Mouse (Mus musculus): ENCODE measurements around the gene Nhsl2. TPM values are rescaled to one million over a fixed set of nuclear protein-coding genes. Genes with fewer than 3 reads are reported as not detected.

Gene Nhsl2
- polyA plus RNA-seq, 1 experiment: 0.49 TPM

GRCm38 (mm10) chrX:101902597-101902996, 53.4 kb downstream of the Nhsl2 start:
- H3K4me1 ChIP-seq (ENCODE audit: control insufficient read depth, insufficient read depth, low read length): no peaks in the 10 kb centered on the region
- no peak overlapping the region for H3K4me3 ChIP-seq (ENCODE audit: control insufficient read depth, low read depth, low read length)
- no peaks in the 10 kb centered on the region for H3K27me3 ChIP-seq (ENCODE audit: control insufficient read depth, insufficient read depth, low read length)
- TF ChIP-seq POLR2A (IDR thresholded peaks at IDR 0.05; ENCODE audit: control insufficient read depth, low read depth, low read length): no peak
- TF ChIP-seq CTCF (IDR thresholded peaks at IDR 0.05; ENCODE audit: control insufficient read depth, insufficient read depth, insufficient replicate concordance, low read depth, low read length): no peak
- H3K36me3 ChIP-seq (ENCODE audit: control insufficient read depth, insufficient read depth, low read length): no peaks in the 10 kb centered on the region
- H3K27ac ChIP-seq (ENCODE audit: control insufficient read depth, insufficient read depth, low read depth, low read length): no peak overlapping the region

- TF ChIP-seq CTCF (IDR thresholded peaks at IDR 0.05; ENCODE audit: control insufficient read depth, insufficient read depth, insufficient replicate concordance, low read depth, low read length) (no peak), POLR2A (IDR thresholded peaks at IDR 0.05; ENCODE audit: control insufficient read depth, low read depth, low read length) (no peak)
- Histone ChIP-seq H3K4me1 (ENCODE audit: control insufficient read depth, insufficient read depth, low read length) (no peaks in the 10 kb centered on the region), H3K4me3 (ENCODE audit: control insufficient read depth, low read depth, low read length) (no peak overlapping the region), H3K27ac (ENCODE audit: control insufficient read depth, insufficient read depth, low read depth, low read length) (no peak overlapping the region), H3K36me3 (ENCODE audit: control insufficient read depth, insufficient read depth, low read length) (no peaks in the 10 kb centered on the region), H3K27me3 (ENCODE audit: control insufficient read depth, insufficient read depth, low read length) (no peaks in the 10 kb centered on the region)
These were observed 58.1 kb downstream of the Nhsl2 start for GRCm38 (mm10) chrX:101907301-101907700.

GRCm38 (mm10) chrX:101929131-101929530, 79.9 kb downstream of the Nhsl2 start:
- H3K4me1 ChIP-seq (ENCODE audit: control insufficient read depth, insufficient read depth, low read length): no peaks in the 10 kb centered on the region
- no peak overlapping the region for H3K27ac ChIP-seq (ENCODE audit: control insufficient read depth, insufficient read depth, low read depth, low read length)
- no peaks in the 10 kb centered on the region for H3K36me3 ChIP-seq (ENCODE audit: control insufficient read depth, insufficient read depth, low read length)
- H3K27me3 ChIP-seq (ENCODE audit: control insufficient read depth, insufficient read depth, low read length): no peaks in the 10 kb centered on the region
- TF ChIP-seq CTCF (IDR thresholded peaks at IDR 0.05; ENCODE audit: control insufficient read depth, insufficient read depth, insufficient replicate concordance, low read depth, low read length) (no peak), POLR2A (IDR thresholded peaks at IDR 0.05; ENCODE audit: control insufficient read depth, low read depth, low read length) (no peak)
- no peak overlapping the region for H3K4me3 ChIP-seq (ENCODE audit: control insufficient read depth, low read depth, low read length)

- Histone ChIP-seq H3K4me3 (ENCODE audit: control insufficient read depth, low read depth, low read length) (no peak overlapping the region), H3K27ac (ENCODE audit: control insufficient read depth, insufficient read depth, low read depth, low read length) (no peak overlapping the region), H3K4me1 (ENCODE audit: control insufficient read depth, insufficient read depth, low read length) (no peaks in the 10 kb centered on the region), H3K27me3 (ENCODE audit: control insufficient read depth, insufficient read depth, low read length) (no peaks in the 10 kb centered on the region), H3K36me3 (ENCODE audit: control insufficient read depth, insufficient read depth, low read length) (no peaks in the 10 kb centered on the region)
- TF ChIP-seq CTCF (IDR thresholded peaks at IDR 0.05; ENCODE audit: control insufficient read depth, insufficient read depth, insufficient replicate concordance, low read depth, low read length) (no peak), POLR2A (IDR thresholded peaks at IDR 0.05; ENCODE audit: control insufficient read depth, low read depth, low read length) (no peak)
These were observed 81.1 kb downstream of the Nhsl2 start for GRCm38 (mm10) chrX:101930301-101930700.

- Histone ChIP-seq H3K4me1 (ENCODE audit: control insufficient read depth, insufficient read depth, low read length) (no peaks in the 10 kb centered on the region), H3K27me3 (ENCODE audit: control insufficient read depth, insufficient read depth, low read length) (no peaks in the 10 kb centered on the region), H3K4me3 (ENCODE audit: control insufficient read depth, low read depth, low read length) (no peak overlapping the region), H3K36me3 (ENCODE audit: control insufficient read depth, insufficient read depth, low read length) (no peaks in the 10 kb centered on the region), H3K27ac (ENCODE audit: control insufficient read depth, insufficient read depth, low read depth, low read length) (no peak overlapping the region)
- TF ChIP-seq CTCF (IDR thresholded peaks at IDR 0.05; ENCODE audit: control insufficient read depth, insufficient read depth, insufficient replicate concordance, low read depth, low read length) (no peak), POLR2A (IDR thresholded peaks at IDR 0.05; ENCODE audit: control insufficient read depth, low read depth, low read length) (no peak)
These were observed 81.8 kb downstream of the Nhsl2 start for GRCm38 (mm10) chrX:101931016-101931415.

GRCm38 (mm10) chrX:101932244-101932643, 83.1 kb downstream of the Nhsl2 start:
- no peaks in the 10 kb centered on the region for H3K27me3 ChIP-seq (ENCODE audit: control insufficient read depth, insufficient read depth, low read length)

GRCm38 (mm10) chrX:101933346-101933745, 84.2 kb downstream of the Nhsl2 start:
- H3K27me3 ChIP-seq (ENCODE audit: control insufficient read depth, insufficient read depth, low read length): no peaks in the 10 kb centered on the region

More at GRCm38 (mm10) chrX:101932244-101932643, 83.1 kb downstream of the Nhsl2 start:
- no peak overlapping the region for H3K4me3 ChIP-seq (ENCODE audit: control insufficient read depth, low read depth, low read length)
- H3K4me1 ChIP-seq (ENCODE audit: control insufficient read depth, insufficient read depth, low read length): no peaks in the 10 kb centered on the region
- no peak overlapping the region for H3K27ac ChIP-seq (ENCODE audit: control insufficient read depth, insufficient read depth, low read depth, low read length)
- TF ChIP-seq POLR2A (IDR thresholded peaks at IDR 0.05; ENCODE audit: control insufficient read depth, low read depth, low read length) (no peak), CTCF (IDR thresholded peaks at IDR 0.05; ENCODE audit: control insufficient read depth, insufficient read depth, insufficient replicate concordance, low read depth, low read length) (no peak)
- no peaks in the 10 kb centered on the region for H3K36me3 ChIP-seq (ENCODE audit: control insufficient read depth, insufficient read depth, low read length)

More at GRCm38 (mm10) chrX:101933346-101933745, 84.2 kb downstream of the Nhsl2 start:
- Histone ChIP-seq H3K4me1 (ENCODE audit: control insufficient read depth, insufficient read depth, low read length) (no peaks in the 10 kb centered on the region), H3K36me3 (ENCODE audit: control insufficient read depth, insufficient read depth, low read length) (no peaks in the 10 kb centered on the region), H3K27ac (ENCODE audit: control insufficient read depth, insufficient read depth, low read depth, low read length) (no peak overlapping the region), H3K4me3 (ENCODE audit: control insufficient read depth, low read depth, low read length) (no peak overlapping the region)
- TF ChIP-seq POLR2A (IDR thresholded peaks at IDR 0.05; ENCODE audit: control insufficient read depth, low read depth, low read length): no peak
- no peak for TF ChIP-seq CTCF (IDR thresholded peaks at IDR 0.05; ENCODE audit: control insufficient read depth, insufficient read depth, insufficient replicate concordance, low read depth, low read length)
